Mouse (Mus musculus): Measurements from ENCODE around the gene Slc35f2. TPM values are rescaled to one million over a fixed set of nuclear protein-coding genes. Genes with fewer than 3 reads are reported as not detected.

Slc35f2 gene
- polyA plus RNA-seq, 1 experiment from 2014 or later: 8.2 TPM

DNA sequence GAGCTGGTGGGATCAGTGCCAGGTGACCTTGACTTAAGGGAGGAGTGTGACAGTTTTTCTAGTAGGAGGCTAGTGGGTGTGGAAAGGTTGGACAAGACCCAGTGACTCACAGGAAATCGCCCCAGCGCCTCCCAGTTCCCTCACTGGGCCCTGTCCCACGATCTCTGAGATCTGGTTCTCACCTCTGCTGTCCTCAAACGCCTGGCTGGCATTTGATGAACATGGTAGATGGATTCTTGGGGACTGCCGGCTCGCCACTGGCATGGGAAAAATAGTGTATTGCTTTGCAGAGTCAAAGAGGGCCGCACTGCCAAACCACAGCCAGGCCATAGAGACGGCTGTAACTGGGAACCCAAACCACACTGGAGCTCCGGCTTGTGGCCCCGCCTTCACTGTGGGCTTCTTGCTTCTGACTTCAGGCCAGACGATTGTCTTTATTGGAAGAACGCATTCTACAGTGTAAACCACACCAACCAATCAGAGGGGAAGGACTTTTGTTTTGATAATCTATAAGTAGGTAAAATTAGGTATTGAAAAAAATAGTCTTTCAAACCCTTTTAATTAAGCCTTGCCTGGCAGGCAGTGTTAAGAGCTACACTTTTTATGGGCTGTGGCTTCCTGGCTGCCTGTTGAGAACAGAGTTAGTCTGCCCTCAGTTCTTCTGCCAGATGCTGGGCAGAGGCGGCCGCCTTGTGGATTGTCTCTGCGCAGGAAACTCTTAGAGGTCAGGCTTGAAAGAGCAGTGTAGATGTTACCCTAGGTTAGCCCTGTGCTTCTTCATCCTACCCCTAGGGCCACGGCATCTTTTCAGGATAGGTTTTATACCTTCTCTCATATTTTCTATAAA, 15.4 kb downstream of the Slc35f2 start:
- H3K4me2 ChIP-seq: peak overlapping the region; percentile 26; the same call in 1 of the 2 replicates
- peak; percentile 78; the same call in 1 of the 2 replicates for ATAC-seq (ENCODE audit: insufficient number of reproducible peaks, insufficient read depth, low FRiP score, low TSS enrichment, low read depth)
- 44% methylated on average over 16 of the region's 16 CpGs for WGBS
- no peaks in the 10 kb centered on the region for H3K27me3 ChIP-seq
- no peaks in the 10 kb centered on the region for H3K36me3 ChIP-seq
- peaks cover 23% of the 10 kb centered on the region for H3K4me1 ChIP-seq (replicated peaks)
- H3K9me3 ChIP-seq: 0 out of 2 replicates have a peak, but pooled peaks cover 4% of the 10 kb centered on the region
- no peak overlapping the region for H3K9ac ChIP-seq (replicated peaks)
- no peak overlapping the region for H3K4me3 ChIP-seq (replicated peaks)
- peak overlapping the region; percentile 69; the same call in 1 of the 2 replicates for H3K27ac ChIP-seq

DNA sequence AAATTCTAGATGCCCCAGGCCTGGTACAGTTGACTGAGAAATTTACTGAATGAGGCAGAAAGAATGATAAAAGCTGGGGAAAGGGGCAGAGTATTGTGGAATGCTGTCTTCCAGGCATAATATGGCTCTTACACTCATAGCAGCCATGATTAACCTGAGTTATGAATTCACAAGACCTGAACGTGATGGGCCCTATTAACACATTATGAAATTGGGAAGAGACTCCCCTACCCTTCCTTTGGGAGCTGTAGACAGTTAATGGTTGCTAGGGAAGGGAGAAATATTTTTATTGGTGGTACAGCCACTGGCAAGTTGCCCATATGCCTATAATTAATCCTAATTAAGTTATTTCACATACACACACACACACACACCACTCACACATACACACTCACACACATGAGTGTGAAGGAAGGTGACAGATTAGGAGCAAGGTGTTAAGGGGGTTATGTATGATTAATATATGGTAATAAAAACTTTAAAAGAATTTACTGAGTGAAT, 22.5 kb downstream of the Slc35f2 start:
- 56% methylated on average over 1 of the region's 1 CpGs for WGBS

GRCm38 (mm10) chr9:53794490-53794889, 23.2 kb downstream of the Slc35f2 start:
- no peaks in the 10 kb centered on the region for H3K36me3 ChIP-seq
- no peak for ATAC-seq (ENCODE audit: insufficient number of reproducible peaks, insufficient read depth, low FRiP score, low TSS enrichment, low read depth)
- no peaks in the 10 kb centered on the region for H3K27me3 ChIP-seq
- H3K9me3 ChIP-seq: no peaks in the 10 kb centered on the region
- WGBS: 23% methylated on average over 9 of the region's 9 CpGs
- no peak overlapping the region for H3K27ac ChIP-seq
- no peak overlapping the region for H3K9ac ChIP-seq (replicated peaks)
- no peak overlapping the region for H3K4me3 ChIP-seq (replicated peaks)
- peaks cover 18% of the 10 kb centered on the region for H3K4me1 ChIP-seq (replicated peaks)
- H3K4me2 ChIP-seq: no peak overlapping the region

More for the DNA sequence above, 22.5 kb downstream of the Slc35f2 start:
- ATAC-seq (ENCODE audit: insufficient number of reproducible peaks, insufficient read depth, low FRiP score, low TSS enrichment, low read depth): no peak
- Histone ChIP-seq H3K36me3 (no peaks in the 10 kb centered on the region), H3K27ac (no peak overlapping the region), H3K4me2 (no peak overlapping the region), H3K9me3 (no peaks in the 10 kb centered on the region), H3K4me3 (replicated peaks) (no peak overlapping the region), H3K9ac (replicated peaks) (no peak overlapping the region), H3K27me3 (no peaks in the 10 kb centered on the region), H3K4me1 (replicated peaks) (peaks cover 23% of the 10 kb centered on the region)

GRCm38 (mm10) chr9:53795351-53795750, 24.0 kb downstream of the Slc35f2 start:
- ATAC-seq (ENCODE audit: insufficient number of reproducible peaks, insufficient read depth, low FRiP score, low TSS enrichment, low read depth): no peak
- Histone ChIP-seq H3K9me3 (no peaks in the 10 kb centered on the region), H3K27me3 (no peaks in the 10 kb centered on the region), H3K4me1 (replicated peaks) (peaks cover 18% of the 10 kb centered on the region), H3K4me3 (replicated peaks) (no peak overlapping the region), H3K36me3 (no peaks in the 10 kb centered on the region), H3K9ac (replicated peaks) (no peak overlapping the region), H3K27ac (no peak overlapping the region), H3K4me2 (no peak overlapping the region)

- no peak overlapping the region for H3K4me3 ChIP-seq (replicated peaks)
- H3K36me3 ChIP-seq: no peaks in the 10 kb centered on the region
- no peak for ATAC-seq (ENCODE audit: insufficient number of reproducible peaks, insufficient read depth, low FRiP score, low TSS enrichment, low read depth)
- WGBS: 85% methylated on average over 3 of the region's 3 CpGs
- no peaks in the 10 kb centered on the region for H3K27me3 ChIP-seq
- no peak overlapping the region for H3K4me2 ChIP-seq
- H3K4me1 ChIP-seq (replicated peaks): peaks cover 18% of the 10 kb centered on the region
- no peak overlapping the region for H3K27ac ChIP-seq
- H3K9me3 ChIP-seq: no peaks in the 10 kb centered on the region
- no peak overlapping the region for H3K9ac ChIP-seq (replicated peaks)
Observed at GRCm38 (mm10) chr9:53796386-53796785, 25.0 kb downstream of the Slc35f2 start.

- WGBS: 84% methylated on average over 2 of the region's 2 CpGs
- Histone ChIP-seq H3K4me2 (no peak overlapping the region), H3K4me1 (replicated peaks) (peaks cover 18% of the 10 kb centered on the region), H3K27ac (no peak overlapping the region), H3K4me3 (replicated peaks) (no peak overlapping the region), H3K36me3 (no peaks in the 10 kb centered on the region), H3K9ac (replicated peaks) (no peak overlapping the region), H3K27me3 (no peaks in the 10 kb centered on the region), H3K9me3 (no peaks in the 10 kb centered on the region)
- ATAC-seq (ENCODE audit: insufficient number of reproducible peaks, insufficient read depth, low FRiP score, low TSS enrichment, low read depth): no peak
Observed at GRCm38 (mm10) chr9:53797141-53797540, 25.8 kb downstream of the Slc35f2 start.

- H3K4me3 ChIP-seq (replicated peaks): no peak overlapping the region
- no peak overlapping the region for H3K9ac ChIP-seq (replicated peaks)
- H3K36me3 ChIP-seq: no peaks in the 10 kb centered on the region
- H3K4me2 ChIP-seq: no peak overlapping the region
- H3K9me3 ChIP-seq: no peaks in the 10 kb centered on the region
- H3K27ac ChIP-seq: no peak overlapping the region
- peaks cover 6% of the 10 kb centered on the region; the same call in 1 of the 2 replicates for H3K4me1 ChIP-seq (replicated peaks)
- whole genome bisulfite sequencing: 95% methylated on average over 7 of the region's 7 CpGs
- no peak for ATAC-seq (ENCODE audit: insufficient number of reproducible peaks, insufficient read depth, low FRiP score, low TSS enrichment, low read depth)
- H3K27me3 ChIP-seq: no peaks in the 10 kb centered on the region
Observed at GRCm38 (mm10) chr9:53802921-53803320, 31.6 kb downstream of the Slc35f2 start.

GRCm38 (mm10) chr9:53806496-53807086, 35.3 kb downstream of the Slc35f2 start:
- no peak overlapping the region for H3K27ac ChIP-seq
- no peak overlapping the region for H3K4me3 ChIP-seq (replicated peaks)
- no peak for ATAC-seq (ENCODE audit: insufficient number of reproducible peaks, insufficient read depth, low FRiP score, low TSS enrichment, low read depth)
- no peaks in the 10 kb centered on the region for H3K27me3 ChIP-seq
- no peaks in the 10 kb centered on the region for H3K9me3 ChIP-seq
- H3K9ac ChIP-seq (replicated peaks): no peak overlapping the region
- peaks cover 6% of the 10 kb centered on the region; the same call in 1 of the 2 replicates for H3K4me1 ChIP-seq (replicated peaks)
- 13% methylated on average over 7 of the region's 7 CpGs for WGBS
- no peaks in the 10 kb centered on the region for H3K36me3 ChIP-seq
- no peak overlapping the region for H3K4me2 ChIP-seq

GRCm38 (mm10) chr9:53813418-53813817, 42.1 kb downstream of the Slc35f2 start:
- Histone ChIP-seq H3K4me3 (replicated peaks) (no peak overlapping the region), H3K9me3 (no peaks in the 10 kb centered on the region), H3K4me1 (replicated peaks) (no peaks in the 10 kb centered on the region), H3K9ac (replicated peaks) (no peak overlapping the region), H3K36me3 (no peaks in the 10 kb centered on the region), H3K4me2 (no peak overlapping the region), H3K27ac (no peak overlapping the region), H3K27me3 (no peaks in the 10 kb centered on the region)
- WGBS: 90% methylated on average over 6 of the region's 6 CpGs
- no peak for ATAC-seq (ENCODE audit: insufficient number of reproducible peaks, insufficient read depth, low FRiP score, low TSS enrichment, low read depth)

- Histone ChIP-seq H3K4me3 (replicated peaks) (no peak overlapping the region), H3K4me2 (no peak overlapping the region), H3K36me3 (no peaks in the 10 kb centered on the region), H3K4me1 (replicated peaks) (no peaks in the 10 kb centered on the region), H3K9me3 (no peaks in the 10 kb centered on the region), H3K9ac (replicated peaks) (no peak overlapping the region), H3K27ac (no peak overlapping the region), H3K27me3 (no peaks in the 10 kb centered on the region)
- WGBS: 34% methylated on average over 4 of the region's 4 CpGs
- ATAC-seq (ENCODE audit: insufficient number of reproducible peaks, insufficient read depth, low FRiP score, low TSS enrichment, low read depth): no peak
Observed at GRCm38 (mm10) chr9:53818760-53819159, 47.4 kb downstream of the Slc35f2 start.

- ATAC-seq (ENCODE audit: insufficient number of reproducible peaks, insufficient read depth, low FRiP score, low TSS enrichment, low read depth): no peak
- 6% methylated on average over 9 of the region's 9 CpGs for WGBS
Observed at GRCm38 (mm10) chr9:53825318-53825717, 54.0 kb downstream of the Slc35f2 start.

More at GRCm38 (mm10) chr9:53825318-53825717, 54.0 kb downstream of the Slc35f2 start:
- Histone ChIP-seq H3K4me1 (replicated peaks) (peaks cover 3% of the 10 kb centered on the region; the same call in 1 of the 2 replicates), H3K36me3 (no peaks in the 10 kb centered on the region), H3K27me3 (0 out of 2 replicates have a peak, but pooled peaks cover 4% of the 10 kb centered on the region), H3K4me2 (no peak overlapping the region), H3K27ac (no peak overlapping the region), H3K9ac (replicated peaks) (no peak overlapping the region), H3K4me3 (replicated peaks) (no peak overlapping the region), H3K9me3 (no peaks in the 10 kb centered on the region)

Measured in limb, embryonic 12.5 days (tissue).